Mouse (Mus musculus): Measurements from ENCODE around the gene Apba2. TPM values are rescaled to one million over a fixed set of nuclear protein-coding genes. Genes with fewer than 3 reads are reported as not detected.

Gene Apba2
- polyA plus RNA-seq, 1 experiment from 2014 or later, result 5.4 TPM

GRCm38 (mm10) chr7:64723313-64723712 lies 221.8 kb downstream of the Apba2 start:
- 82% methylated on average over 3 of the region's 3 CpGs for WGBS
- no peak overlapping the region for H3K4me2 ChIP-seq
- no peaks in the 10 kb centered on the region for H3K9me3 ChIP-seq (replicated peaks)
- H3K36me3 ChIP-seq, result no peaks in the 10 kb centered on the region
- H3K4me1 ChIP-seq, result no peaks in the 10 kb centered on the region
- H3K9ac ChIP-seq, result no peak overlapping the region
- no peak for ATAC-seq (replicated peaks; ENCODE audit: low FRiP score)
- H3K4me3 ChIP-seq (replicated peaks), result no peak overlapping the region
- H3K27me3 ChIP-seq, result no peaks in the 10 kb centered on the region
- H3K27ac ChIP-seq, result no peak overlapping the region

GRCm38 (mm10) chr7:64724409-64724808 lies 222.9 kb downstream of the Apba2 start:
- H3K27me3 ChIP-seq, result no peaks in the 10 kb centered on the region
- no peak for ATAC-seq (replicated peaks; ENCODE audit: low FRiP score)
- 86% methylated on average over 1 of the region's 1 CpGs for WGBS

GRCm38 (mm10) chr7:64725967-64726695 lies 224.6 kb downstream of the Apba2 start:
- no peak overlapping the region for H3K27ac ChIP-seq
- ATAC-seq (replicated peaks; ENCODE audit: low FRiP score), result no peak
- H3K4me2 ChIP-seq, result no peak overlapping the region
- H3K4me3 ChIP-seq (replicated peaks), result no peak overlapping the region
- no peaks in the 10 kb centered on the region for H3K4me1 ChIP-seq
- H3K9ac ChIP-seq, result no peak overlapping the region
- WGBS, result 79% methylated on average over 6 of the region's 6 CpGs
- H3K27me3 ChIP-seq, result no peaks in the 10 kb centered on the region
- no peaks in the 10 kb centered on the region for H3K9me3 ChIP-seq (replicated peaks)
- H3K36me3 ChIP-seq, result no peaks in the 10 kb centered on the region

More at GRCm38 (mm10) chr7:64724409-64724808, 222.9 kb downstream of the Apba2 start:
- Histone ChIP-seq H3K4me2 (no peak overlapping the region), H3K4me1 (no peaks in the 10 kb centered on the region), H3K27ac (no peak overlapping the region), H3K4me3 (replicated peaks) (no peak overlapping the region), H3K36me3 (no peaks in the 10 kb centered on the region), H3K9me3 (replicated peaks) (no peaks in the 10 kb centered on the region), H3K9ac (no peak overlapping the region)

- H3K27me3 ChIP-seq, result no peaks in the 10 kb centered on the region
- no peak overlapping the region for H3K4me2 ChIP-seq
- 87% methylated on average over 5 of the region's 5 CpGs for WGBS
- no peak overlapping the region for H3K4me3 ChIP-seq (replicated peaks)
- H3K27ac ChIP-seq, result no peak overlapping the region
- no peak overlapping the region for H3K9ac ChIP-seq
- H3K36me3 ChIP-seq, result no peaks in the 10 kb centered on the region
- no peaks in the 10 kb centered on the region for H3K4me1 ChIP-seq
- no peaks in the 10 kb centered on the region for H3K9me3 ChIP-seq (replicated peaks)
- no peak for ATAC-seq (replicated peaks; ENCODE audit: low FRiP score)
These were observed 226.7 kb downstream of the Apba2 start for GRCm38 (mm10) chr7:64728181-64728591.

GRCm38 (mm10) chr7:64728816-64729215 lies 227.3 kb downstream of the Apba2 start:
- Histone ChIP-seq H3K4me2 (no peak overlapping the region), H3K27ac (no peak overlapping the region), H3K36me3 (no peaks in the 10 kb centered on the region), H3K4me3 (replicated peaks) (no peak overlapping the region), H3K27me3 (no peaks in the 10 kb centered on the region), H3K9ac (no peak overlapping the region), H3K9me3 (replicated peaks) (no peaks in the 10 kb centered on the region), H3K4me1 (no peaks in the 10 kb centered on the region)
- ATAC-seq (replicated peaks; ENCODE audit: low FRiP score), result no peak
- WGBS, result 61% methylated on average over 3 of the region's 3 CpGs

- no peaks in the 10 kb centered on the region for H3K27me3 ChIP-seq
- no peaks in the 10 kb centered on the region for H3K4me1 ChIP-seq
- no peaks in the 10 kb centered on the region for H3K9me3 ChIP-seq (replicated peaks)
- no peak overlapping the region for H3K4me3 ChIP-seq (replicated peaks)
- no peak overlapping the region for H3K9ac ChIP-seq
- 26% methylated on average over 7 of the region's 7 CpGs for WGBS
- H3K36me3 ChIP-seq, result no peaks in the 10 kb centered on the region
- 0 out of 2 replicates have a peak, but pooled peaks have one; percentile 20 for ATAC-seq (replicated peaks; ENCODE audit: low FRiP score)
- no peak overlapping the region for H3K4me2 ChIP-seq
- H3K27ac ChIP-seq, result no peak overlapping the region
These were observed 228.3 kb downstream of the Apba2 start for GRCm38 (mm10) chr7:64729785-64730184.

GRCm38 (mm10) chr7:64739131-64739530 lies 237.6 kb downstream of the Apba2 start:
- Histone ChIP-seq H3K27me3 (no peaks in the 10 kb centered on the region), H3K4me1 (no peaks in the 10 kb centered on the region), H3K4me3 (replicated peaks) (no peak overlapping the region), H3K27ac (no peak overlapping the region), H3K9me3 (replicated peaks) (no peaks in the 10 kb centered on the region), H3K9ac (no peak overlapping the region), H3K36me3 (no peaks in the 10 kb centered on the region), H3K4me2 (no peak overlapping the region)
- 71% methylated on average over 11 of the region's 11 CpGs for WGBS
- ATAC-seq (replicated peaks; ENCODE audit: low FRiP score), result no peak

- ATAC-seq (replicated peaks; ENCODE audit: low FRiP score), result 0 out of 2 replicates have a peak, but pooled peaks have one; percentile 65
- Histone ChIP-seq H3K9me3 (replicated peaks) (no peaks in the 10 kb centered on the region), H3K9ac (no peak overlapping the region), H3K27me3 (no peaks in the 10 kb centered on the region), H3K4me2 (no peak overlapping the region), H3K27ac (no peak overlapping the region), H3K4me1 (no peaks in the 10 kb centered on the region), H3K4me3 (replicated peaks) (no peak overlapping the region), H3K36me3 (no peaks in the 10 kb centered on the region)
- WGBS, result 31% methylated on average over 8 of the region's 8 CpGs
These were observed 240.1 kb downstream of the Apba2 start for GRCm38 (mm10) chr7:64741333-64742307.

- no peak overlapping the region for H3K9ac ChIP-seq
- H3K36me3 ChIP-seq, result no peaks in the 10 kb centered on the region
- no peak overlapping the region for H3K4me3 ChIP-seq (replicated peaks)
- ATAC-seq (replicated peaks; ENCODE audit: low FRiP score), result no peak
- H3K27me3 ChIP-seq, result no peaks in the 10 kb centered on the region
- H3K9me3 ChIP-seq (replicated peaks), result no peaks in the 10 kb centered on the region
- no peaks in the 10 kb centered on the region for H3K4me1 ChIP-seq
- no peak overlapping the region for H3K4me2 ChIP-seq
- WGBS, result 90% methylated on average over 7 of the region's 7 CpGs
- no peak overlapping the region for H3K27ac ChIP-seq
These were observed 242.1 kb downstream of the Apba2 start for GRCm38 (mm10) chr7:64743610-64744009.

- Histone ChIP-seq H3K4me1 (0 out of 2 replicates have a peak, but pooled peaks cover 6% of the 10 kb centered on the region), H3K4me2 (no peak overlapping the region), H3K27me3 (no peaks in the 10 kb centered on the region), H3K4me3 (replicated peaks) (no peak overlapping the region), H3K9me3 (replicated peaks) (no peaks in the 10 kb centered on the region), H3K9ac (no peak overlapping the region), H3K36me3 (no peaks in the 10 kb centered on the region), H3K27ac (no peak overlapping the region)
- 23% methylated on average over 5 of the region's 5 CpGs for WGBS
- peak; percentile 70 for ATAC-seq (replicated peaks; ENCODE audit: low FRiP score)
These were observed 250.0 kb downstream of the Apba2 start for GRCm38 (mm10) chr7:64751465-64751864.

- Histone ChIP-seq H3K9ac (no peak overlapping the region), H3K9me3 (replicated peaks) (no peaks in the 10 kb centered on the region), H3K27ac (no peak overlapping the region), H3K4me1 (0 out of 2 replicates have a peak, but pooled peaks cover 6% of the 10 kb centered on the region), H3K4me3 (replicated peaks) (no peak overlapping the region), H3K27me3 (no peaks in the 10 kb centered on the region), H3K36me3 (no peaks in the 10 kb centered on the region), H3K4me2 (no peak overlapping the region)
- 84% methylated on average over 7 of the region's 7 CpGs for WGBS
- no peak for ATAC-seq (replicated peaks; ENCODE audit: low FRiP score)
These were observed 250.6 kb downstream of the Apba2 start for GRCm38 (mm10) chr7:64752133-64752532.

GRCm38 (mm10) chr7:64753678-64754077 lies 252.2 kb downstream of the Apba2 start:
- WGBS, result 37% methylated on average over 6 of the region's 6 CpGs
- Histone ChIP-seq H3K4me3 (replicated peaks) (no peak overlapping the region), H3K27me3 (no peaks in the 10 kb centered on the region), H3K9ac (no peak overlapping the region), H3K36me3 (no peaks in the 10 kb centered on the region), H3K27ac (no peak overlapping the region), H3K9me3 (replicated peaks) (no peaks in the 10 kb centered on the region), H3K4me2 (no peak overlapping the region), H3K4me1 (0 out of 2 replicates have a peak, but pooled peaks cover 6% of the 10 kb centered on the region)
- no peak for ATAC-seq (replicated peaks; ENCODE audit: low FRiP score)

All from kidney, embryonic 15.5 days (tissue).